Mouse (Mus musculus) midbrain, embryonic 12.5 days (tissue): ENCODE measurements at regions not wholly inside any gene's neighbourhood (a gene's known extent, or its start where the extent isn't known, plus 50 kb on each side); places are given as distances from the start of the nearest gene placed in this dataset.
A peak's percentile ranks its signal among the peaks of the same experiment; 100 is the strongest.

Source experiments
- ATAC-seq: fragments of 200-750 bp; cut with Nextera tagmentation; 2 replicates; pipeline ENCODE4 v1.8.0; 2017; ENCODE audit warnings: low read depth, moderate TSS enrichment, moderate library complexity; ENCODE audit not compliant: low FRiP score
- H3K27ac ChIP-seq: fragments of 300-500 bp; sonication (generic); replicated peaks from 2 replicates; pipeline ENCODE4 v1.5.1; 2016; ENCODE audit warnings: mild to moderate bottlenecking
- H3K27me3 ChIP-seq: fragments of 300-500 bp; sonication (generic); 2 replicates; pipeline ENCODE4 v1.6.1; 2016; ENCODE audit warnings: mild to moderate bottlenecking
- H3K36me3 ChIP-seq: fragments of 300-500 bp; sonication (generic); 2 replicates; pipeline ENCODE4 v1.6.1; 2016
- H3K4me1 ChIP-seq: fragments of 300-500 bp; sonication (generic); 2 replicates; pipeline ENCODE4 v1.6.1; 2016
- H3K4me2 ChIP-seq: fragments of 300-500 bp; sonication (generic); replicated peaks from 2 replicates; pipeline ENCODE4 v1.6.1; 2016; ENCODE audit warnings: mild to moderate bottlenecking, moderate library complexity
- H3K4me3 ChIP-seq: fragments of 300-500 bp; sonication (generic); 2 replicates; pipeline ENCODE4 v1.5.1; 2016; ENCODE audit warnings: mild to moderate bottlenecking
- H3K9ac ChIP-seq: fragments of 300-500 bp; sonication (generic); replicated peaks from 2 replicates; pipeline ENCODE4 v1.6.1; 2016; ENCODE audit warnings: mild to moderate bottlenecking, moderate library complexity
- H3K9me3 ChIP-seq: fragments of 300-500 bp; sonication (generic); 2 replicates; pipeline ENCODE4 v1.6.1; 2016; ENCODE audit warnings: mild to moderate bottlenecking
- WGBS: fragments of 180-500 bp; shearing (Covaris S2); methylation state at CpG from one replicate; pipeline ENCODE4 v1.1.7; 2016; 5-methylcytosine and 5-hydroxymethylcytosine counted together

DNA sequence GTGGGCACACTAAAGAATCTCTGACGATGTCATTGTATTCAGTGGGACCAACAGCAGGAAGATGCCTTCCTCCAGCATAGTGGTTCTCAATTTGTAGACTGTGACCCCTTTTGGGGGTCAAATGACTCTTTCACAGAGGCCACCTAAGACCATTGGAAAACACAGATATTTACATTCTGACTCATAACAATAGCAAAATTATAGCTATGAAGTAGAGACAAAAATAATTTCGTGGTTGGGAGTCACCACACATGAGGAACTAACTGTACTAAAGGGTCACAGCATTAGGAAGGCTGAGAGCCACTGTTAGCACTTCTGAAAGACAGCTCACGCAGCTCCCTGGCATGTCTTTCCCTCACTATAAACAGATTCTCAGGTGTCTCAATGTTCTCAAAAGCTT is 129.1 kb downstream of the Tent5c start:
- Histone ChIP-seq H3K27me3 (no peaks in the 10 kb centered on the region), H3K36me3 (no peaks in the 10 kb centered on the region), H3K9ac (no peak overlapping the region), H3K4me2 (no peak overlapping the region), H3K4me1 (no peaks in the 10 kb centered on the region), H3K27ac (no peak overlapping the region), H3K9me3 (no peaks in the 10 kb centered on the region), H3K4me3 (no peak overlapping the region)
- ATAC-seq, result no peak
- WGBS, result 89% methylated on average over 3 of the region's 3 CpGs

DNA sequence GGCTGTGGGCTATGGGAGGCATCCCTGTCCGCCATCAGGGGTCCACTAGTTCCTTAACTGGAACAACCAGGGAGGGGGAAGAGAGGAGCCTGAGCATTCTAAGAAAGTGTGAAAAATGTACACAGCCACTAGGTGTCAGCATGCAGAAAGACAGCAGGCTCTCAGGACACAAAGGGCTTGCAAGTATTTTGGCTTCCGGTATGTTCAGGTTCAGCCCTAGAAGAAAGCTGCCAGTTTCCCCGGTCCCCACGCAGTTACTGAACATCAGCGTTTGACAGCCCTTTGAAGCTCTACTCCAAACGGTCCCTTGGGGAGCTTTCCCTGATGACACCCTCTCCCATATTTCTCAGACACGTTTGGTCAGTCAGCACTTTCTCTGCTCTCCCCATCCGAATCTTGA is 130.1 kb downstream of the Tent5c start:
- Histone ChIP-seq H3K9ac (0 out of 2 replicates have a peak overlapping the region, but pooled peaks have one; percentile 16), H3K4me2 (peak overlapping the region; percentile 49), H3K4me3 (peak overlapping the region; percentile 22), H3K4me1 (no peaks in the 10 kb centered on the region), H3K27me3 (no peaks in the 10 kb centered on the region), H3K27ac (no peak overlapping the region), H3K36me3 (no peaks in the 10 kb centered on the region), H3K9me3 (no peaks in the 10 kb centered on the region)
- peak; percentile 81 for ATAC-seq
- WGBS, result 39% methylated on average over 8 of the region's 8 CpGs

DNA sequence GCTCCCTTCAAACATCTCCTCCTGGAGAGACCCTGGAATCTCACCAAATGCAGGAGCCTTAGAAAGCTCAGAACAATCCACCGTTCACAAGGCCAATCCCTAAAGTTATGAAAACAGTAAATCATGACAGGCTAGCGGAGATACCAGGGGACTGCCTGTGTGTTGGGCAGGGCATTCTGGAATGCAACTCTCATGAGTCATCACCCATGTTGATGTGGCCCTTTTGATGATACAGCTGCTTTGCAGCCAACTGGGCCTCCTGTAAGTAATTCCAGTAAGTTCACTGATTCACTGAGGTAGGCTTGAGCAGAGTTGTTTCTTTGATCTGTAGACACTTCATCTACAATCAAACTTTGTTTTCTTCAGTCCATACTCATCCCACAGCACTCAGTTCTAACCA is 155.6 kb downstream of the Tent5c start:
- no peak overlapping the region for H3K27ac ChIP-seq
- WGBS, result 94% methylated on average over 2 of the region's 2 CpGs
- H3K9me3 ChIP-seq, result no peaks in the 10 kb centered on the region
- no peaks in the 10 kb centered on the region for H3K4me1 ChIP-seq
- no peak for ATAC-seq
- H3K4me2 ChIP-seq, result no peak overlapping the region
- H3K9ac ChIP-seq, result no peak overlapping the region
- H3K27me3 ChIP-seq, result no peaks in the 10 kb centered on the region
- H3K36me3 ChIP-seq, result no peaks in the 10 kb centered on the region
- H3K4me3 ChIP-seq, result no peak overlapping the region

DNA sequence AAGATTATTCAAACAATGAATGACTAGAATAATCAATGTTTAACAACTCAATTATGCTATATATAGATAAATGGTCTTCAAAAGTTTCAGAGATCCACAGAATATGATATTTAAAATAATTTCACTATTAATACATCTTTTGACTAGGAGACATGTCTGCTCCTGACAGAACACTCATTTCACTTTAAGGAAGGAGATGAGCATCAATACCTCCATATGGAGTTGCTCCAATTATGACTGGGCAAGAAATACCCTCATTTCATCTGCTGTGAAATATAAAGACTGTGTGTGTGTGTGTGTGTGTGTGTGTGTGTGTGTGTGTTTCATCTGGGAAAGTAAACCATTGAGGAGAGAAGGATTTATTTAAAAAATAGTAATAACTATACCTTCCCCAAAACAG is 156.2 kb upstream of the Wdr3 start:
- H3K27ac ChIP-seq, result no peak overlapping the region
- H3K4me2 ChIP-seq, result no peak overlapping the region
- no peaks in the 10 kb centered on the region for H3K9me3 ChIP-seq
- no peaks in the 10 kb centered on the region for H3K36me3 ChIP-seq
- H3K27me3 ChIP-seq, result no peaks in the 10 kb centered on the region
- H3K4me3 ChIP-seq, result no peak overlapping the region
- ATAC-seq, result no peak
- H3K9ac ChIP-seq, result no peak overlapping the region
- no peaks in the 10 kb centered on the region for H3K4me1 ChIP-seq

DNA sequence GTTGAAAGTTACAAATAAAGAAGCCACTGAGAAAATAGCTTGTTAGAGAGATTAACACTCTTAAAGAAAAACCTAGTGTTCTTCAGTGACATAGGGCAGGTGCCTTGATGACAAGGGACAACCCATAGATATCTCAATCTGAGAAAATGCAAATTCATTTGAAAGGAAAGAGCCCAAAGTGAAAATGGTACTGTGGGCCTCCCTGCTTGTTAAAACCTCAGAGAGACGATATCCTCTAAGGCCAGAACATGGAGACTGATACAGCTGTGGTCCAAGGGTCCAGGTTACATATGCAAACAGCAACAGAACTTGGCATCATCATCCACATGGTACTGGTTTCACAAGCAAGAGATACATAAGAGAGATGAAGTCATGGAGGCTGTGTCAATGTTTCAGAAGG is 125.6 kb upstream of the Wdr3 start:
- H3K27me3 ChIP-seq, result no peaks in the 10 kb centered on the region

DNA sequence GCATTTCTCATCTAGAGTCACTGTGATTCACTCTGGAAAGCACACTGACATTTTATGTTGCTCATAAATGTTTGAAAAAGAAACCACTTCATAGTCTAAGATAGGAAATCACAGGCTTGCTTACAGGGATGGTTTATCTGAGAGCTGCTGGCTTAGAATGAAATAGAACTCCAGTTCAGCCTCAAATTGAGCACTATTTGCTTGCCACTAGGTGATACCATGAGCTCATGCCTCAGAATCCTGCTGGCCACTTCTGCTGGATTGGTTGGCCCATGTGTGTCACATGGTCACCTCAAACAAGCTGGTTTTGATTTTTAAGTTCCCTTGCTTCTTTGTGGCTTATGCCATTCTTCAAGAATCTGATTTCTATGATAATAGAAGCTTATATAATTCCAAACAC is 104.8 kb upstream of the Wdr3 start:
- no peak overlapping the region for H3K27ac ChIP-seq
- no peak overlapping the region for H3K9ac ChIP-seq
- no peak overlapping the region for H3K4me2 ChIP-seq
- H3K4me1 ChIP-seq, result no peaks in the 10 kb centered on the region
- no peaks in the 10 kb centered on the region for H3K9me3 ChIP-seq
- no peak for ATAC-seq
- H3K4me3 ChIP-seq, result no peak overlapping the region
- H3K36me3 ChIP-seq, result no peaks in the 10 kb centered on the region
- no peaks in the 10 kb centered on the region for H3K27me3 ChIP-seq

More for the DNA sequence above, 125.6 kb upstream of the Wdr3 start:
- 87% methylated on average over 1 of the region's 1 CpGs for WGBS
- Histone ChIP-seq H3K9me3 (no peaks in the 10 kb centered on the region), H3K36me3 (no peaks in the 10 kb centered on the region), H3K4me2 (no peak overlapping the region), H3K27ac (no peak overlapping the region), H3K9ac (no peak overlapping the region), H3K4me3 (no peak overlapping the region), H3K4me1 (no peaks in the 10 kb centered on the region)
- no peak for ATAC-seq

DNA sequence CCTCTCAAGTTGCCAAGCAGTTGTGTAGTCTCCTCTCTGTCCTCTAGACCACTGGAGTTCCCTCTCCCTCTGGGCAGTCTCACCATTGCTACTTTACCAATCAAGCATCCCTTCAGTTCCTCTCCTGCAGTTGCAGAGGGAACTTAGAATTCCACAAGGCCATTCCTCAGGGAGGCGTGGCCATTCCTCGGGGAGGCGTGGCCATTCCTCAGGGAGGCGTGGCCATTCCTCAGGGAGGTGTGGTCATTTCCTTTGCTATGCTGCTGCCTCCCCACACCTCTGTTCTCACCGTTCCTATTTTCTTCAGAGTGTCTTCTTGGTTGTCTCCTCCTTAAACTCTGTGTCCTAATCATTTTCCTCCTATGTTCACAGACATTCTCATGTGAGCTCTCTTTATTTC is 102.8 kb upstream of the Wdr3 start:
- Histone ChIP-seq H3K4me1 (no peaks in the 10 kb centered on the region), H3K9me3 (no peaks in the 10 kb centered on the region), H3K27ac (no peak overlapping the region), H3K4me3 (no peak overlapping the region), H3K4me2 (no peak overlapping the region), H3K27me3 (no peaks in the 10 kb centered on the region), H3K36me3 (no peaks in the 10 kb centered on the region), H3K9ac (no peak overlapping the region)
- WGBS, result 62% methylated on average over 5 of the region's 5 CpGs
- ATAC-seq, result no peak
